Mouse (Mus musculus): ENCODE results near the gene Slc19a1. TPM values are rescaled to one million over a fixed set of nuclear protein-coding genes. Genes with fewer than 3 reads are reported as not detected.

Gene Slc19a1
- total RNA-seq, 1 experiment from 2014 or later, result 28.0 TPM

DNA sequence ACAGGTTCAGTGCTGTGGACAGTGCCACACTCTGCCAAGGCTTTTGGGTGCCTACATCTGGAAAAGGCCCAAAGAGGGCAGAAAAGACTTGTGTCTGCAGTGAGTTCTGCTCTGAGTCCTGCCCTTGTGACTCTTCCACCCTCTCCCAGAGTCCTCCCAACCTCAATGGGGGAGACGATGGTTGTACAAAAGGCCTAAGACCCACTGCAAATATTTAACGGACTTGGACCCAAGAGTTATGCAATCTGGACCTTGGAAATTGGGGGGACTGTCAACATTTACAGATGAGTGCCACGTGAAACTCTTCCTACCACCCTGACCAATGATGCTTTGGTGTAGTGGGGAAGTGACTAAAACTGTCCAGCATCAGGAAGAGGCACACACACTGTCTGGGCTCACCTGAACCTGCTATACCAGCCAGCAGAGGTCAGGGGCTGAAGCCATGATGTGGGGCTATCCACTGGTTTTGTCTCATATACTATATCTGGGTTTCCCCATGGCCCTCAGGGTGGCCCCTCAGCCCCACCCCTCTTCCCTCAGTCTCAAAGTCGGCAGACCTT is 59.6 kb downstream of the Slc19a1 start:
- ATAC-seq (replicated peaks; ENCODE audit: low read depth, poor library complexity, severe bottlenecking), result no peak

GRCm38 (mm10) chr10:77093817-77094216 is 61.8 kb downstream of the Slc19a1 start:
- ATAC-seq (replicated peaks; ENCODE audit: low read depth, poor library complexity, severe bottlenecking), result no peak

DNA sequence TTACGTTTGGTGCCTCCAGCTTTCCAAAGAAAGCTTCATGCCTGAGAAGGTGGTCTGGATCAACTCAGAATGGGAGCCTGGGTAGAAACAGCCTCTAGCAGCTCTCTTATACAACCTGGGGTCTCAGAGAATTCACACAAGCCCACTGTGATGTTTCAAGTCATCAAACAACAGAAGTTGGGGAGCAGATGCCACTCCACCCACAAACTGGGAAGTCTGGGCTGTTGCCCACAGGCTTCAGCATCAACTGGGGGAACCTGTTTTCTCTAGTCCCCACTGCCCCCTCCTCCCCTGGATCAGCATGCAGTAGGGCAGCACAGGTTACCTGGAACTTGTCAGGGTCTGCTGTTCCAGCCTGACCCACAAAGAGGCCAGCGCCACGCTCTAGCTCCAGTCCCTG is 63.6 kb downstream of the Slc19a1 start:
- ATAC-seq (replicated peaks; ENCODE audit: low read depth, poor library complexity, severe bottlenecking), result no peak

GRCm38 (mm10) chr10:77097006-77097889 is 65.2 kb downstream of the Slc19a1 start:
- no peak for ATAC-seq (replicated peaks; ENCODE audit: low read depth, poor library complexity, severe bottlenecking)

DNA sequence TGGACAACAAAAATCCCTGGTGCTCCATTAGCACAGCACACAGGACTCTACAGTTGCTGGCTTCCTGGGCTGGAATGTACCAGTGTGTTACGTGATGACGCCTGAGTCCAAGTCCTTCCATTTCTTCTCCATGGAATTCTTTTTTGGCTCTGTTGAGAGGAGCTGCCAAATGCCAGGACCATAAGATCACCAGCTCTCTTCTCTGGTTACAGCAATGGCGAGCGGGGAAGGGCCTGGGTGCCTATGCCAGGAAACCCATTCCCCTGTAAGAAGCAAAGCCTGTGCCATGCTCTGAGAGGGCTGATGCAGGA is 65.8 kb downstream of the Slc19a1 start:
- no peak for ATAC-seq (replicated peaks; ENCODE audit: low read depth, poor library complexity, severe bottlenecking)

DNA sequence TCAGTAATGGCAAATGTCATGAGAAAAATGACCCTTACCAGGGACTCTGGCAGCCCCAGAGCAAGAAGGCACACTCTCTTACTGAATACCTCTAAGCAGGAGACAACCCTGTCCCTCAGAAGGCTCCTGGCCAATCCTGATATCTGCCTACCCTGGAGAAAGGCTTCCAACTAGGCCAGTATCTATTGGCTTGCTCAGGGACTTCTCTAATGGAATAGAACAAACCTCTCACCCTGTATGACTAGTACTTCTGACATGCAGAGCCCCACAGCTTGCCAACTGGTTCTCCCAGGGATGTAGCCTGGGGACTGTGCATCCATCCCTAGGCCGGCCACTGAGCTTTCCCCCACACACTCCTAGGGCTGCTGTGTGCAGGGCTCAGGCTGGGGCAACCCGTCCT is 66.6 kb downstream of the Slc19a1 start:
- ATAC-seq (replicated peaks; ENCODE audit: low read depth, poor library complexity, severe bottlenecking), result no peak

DNA sequence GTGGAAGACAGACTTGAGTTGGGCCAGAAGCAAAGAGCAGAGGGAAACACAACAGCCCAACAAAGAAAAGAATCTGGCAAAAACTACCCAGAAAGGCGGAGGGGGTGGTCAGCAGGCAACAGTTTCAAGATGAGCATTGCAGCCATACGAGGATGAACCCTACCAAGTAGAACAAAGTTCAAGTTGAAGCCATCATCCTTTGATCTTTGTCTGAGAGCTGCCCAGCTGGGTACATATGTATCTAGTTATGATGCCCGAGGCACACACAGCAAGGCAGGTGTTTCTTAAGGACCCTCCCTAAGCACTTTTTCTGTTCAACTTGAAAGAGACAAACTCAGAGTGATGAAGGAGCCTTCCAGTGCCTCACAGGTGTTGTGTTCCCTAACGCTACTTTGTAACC is 67.7 kb downstream of the Slc19a1 start:
- ATAC-seq (replicated peaks; ENCODE audit: low read depth, poor library complexity, severe bottlenecking), result no peak

GRCm38 (mm10) chr10:77103689-77104088 is 71.6 kb downstream of the Slc19a1 start:
- no peak for ATAC-seq (replicated peaks; ENCODE audit: low read depth, poor library complexity, severe bottlenecking)

- ATAC-seq (replicated peaks; ENCODE audit: low read depth, poor library complexity, severe bottlenecking), result no peak
Observed at GRCm38 (mm10) chr10:77104327-77104726, 72.3 kb downstream of the Slc19a1 start.

DNA sequence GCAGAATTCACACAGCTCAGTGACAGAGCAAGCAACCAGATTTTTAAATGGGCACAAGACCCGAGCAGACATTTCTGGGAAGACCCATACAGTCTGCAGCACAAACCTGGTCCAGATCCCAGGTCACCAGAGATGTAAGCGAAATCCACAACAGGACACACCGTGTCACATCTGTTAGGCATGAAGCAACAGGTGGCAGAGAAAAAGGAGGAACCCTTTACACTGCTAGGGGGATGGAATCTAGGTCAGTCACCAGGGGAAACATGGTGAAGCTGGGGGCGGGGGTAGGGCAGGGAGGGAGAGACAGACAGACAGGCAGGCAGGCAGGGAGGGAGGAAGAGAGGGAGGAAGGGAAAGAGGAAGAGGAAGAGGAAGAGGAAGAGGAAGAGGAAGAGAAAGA is 76.1 kb downstream of the Slc19a1 start:
- no peak for ATAC-seq (replicated peaks; ENCODE audit: low read depth, poor library complexity, severe bottlenecking)

DNA sequence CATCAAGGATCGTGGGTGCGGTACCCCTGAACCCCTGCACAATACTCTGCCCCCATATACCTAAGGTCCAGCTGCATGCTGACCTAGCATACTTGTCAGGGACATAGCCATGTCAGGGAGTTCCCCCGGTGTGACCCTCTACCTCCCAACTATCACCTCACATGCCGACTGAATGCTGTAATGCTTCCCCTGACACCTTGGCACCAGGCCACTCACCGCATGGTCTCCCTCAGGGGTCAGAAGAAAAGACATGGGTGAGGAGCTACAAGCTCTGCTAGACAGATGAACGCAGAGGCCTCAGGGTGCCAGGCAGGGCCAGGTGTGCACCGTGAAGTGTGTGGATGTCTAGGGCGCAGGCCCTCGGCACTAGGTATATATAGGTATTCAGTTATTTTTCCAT is 78.0 kb downstream of the Slc19a1 start:
- ATAC-seq (replicated peaks; ENCODE audit: low read depth, poor library complexity, severe bottlenecking), result no peak

Other genes with a start within 250 kb of the Slc19a1 start
- 7.8 and 14.0 TPM in 2 replicates for gene Pcbp3, start 70.4 kb upstream of the Slc19a1 start, total RNA-seq (2017)
- gene Col18a1, start 134.3 kb downstream of the Slc19a1 start, total RNA-seq (2017), result 0.23 TPM in 1 of 2 replicates, not detected in the other
- 9.6 and 13.9 TPM in 2 replicates for gene Pofut2, start 227.0 kb downstream of the Slc19a1 start, total RNA-seq (2017)